10 mouse cellular contexts compared by ENCODE assay signal in the genomic region with DNA sequence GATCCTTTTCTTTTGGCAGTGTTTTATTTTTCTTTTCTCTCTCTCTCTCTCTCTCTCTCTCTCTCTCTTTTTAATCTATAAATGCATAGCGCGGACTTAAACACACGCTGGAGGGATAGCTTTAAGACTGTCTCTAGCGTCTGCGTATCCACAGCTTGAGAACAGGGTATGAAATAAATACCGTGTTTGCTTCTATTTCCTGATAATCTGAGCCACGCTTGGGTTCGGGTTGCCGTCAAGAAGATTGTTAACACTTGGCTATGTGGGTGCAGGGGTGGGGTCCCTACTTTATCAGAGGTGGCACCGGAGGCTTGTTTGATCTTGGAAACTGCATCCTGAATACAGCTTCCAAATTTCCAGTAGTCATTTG. TPM values are rescaled to one million over a fixed set of nuclear protein-coding genes. Genes with fewer than 3 reads are reported as not detected.
DNase-seq lines count a peak whose midpoint lies in the region; ATAC-seq and TF ChIP-seq lines count a peak whose summit lies in the region.
"Had no signal": no experiment of that assay in that cellular context is flagged by ENCODE, and none has a peak within 500 bp of the region (broad histone marks: within the 10 kb centered on the region; RNA-seq: fewer than 3 reads in every experiment).

No protein-coding gene starts in this region.

- H3K27me3 ChIP-seq in kidney, embryonic 14.5 days (ENCODE audit: control insufficient read depth, insufficient read depth, low read length) = no peaks in the 10 kb centered on the region; the same call in 1 of the 2 replicates
- H3K27me3 ChIP-seq in kidney, adult 2 months (replicated peaks; ENCODE audit: control insufficient read depth, insufficient read depth, low read length) = 0 out of 2 replicates have a peak, but pooled peaks cover 2% of the 10 kb centered on the region
- H3K27me3 ChIP-seq in embryonic facial prominence, embryonic 13.5 days = no peaks in the 10 kb centered on the region; the same call in 1 of the 2 replicates
- H3K27me3 ChIP-seq in hindbrain, embryonic 12.5 days = no peaks in the 10 kb centered on the region
- no peaks in the 10 kb centered on the region for H3K27me3 ChIP-seq in midbrain, embryonic 16.5 days (ENCODE audit: control insufficient read depth, insufficient read depth, low read depth, low read length)

- H3K36me3 ChIP-seq in kidney, embryonic 14.5 days (ENCODE audit: control insufficient read depth, insufficient read depth, low read length) = no peaks in the 10 kb centered on the region
- no peaks in the 10 kb centered on the region for H3K36me3 ChIP-seq in kidney, adult 2 months (ENCODE audit: control insufficient read depth, insufficient read depth, low read length)
- no peaks in the 10 kb centered on the region for H3K36me3 ChIP-seq in embryonic facial prominence, embryonic 13.5 days
- 0 out of 2 replicates have a peak, but pooled peaks cover 3% of the 10 kb centered on the region for H3K36me3 ChIP-seq in hindbrain, embryonic 12.5 days
- H3K36me3 ChIP-seq in midbrain, embryonic 16.5 days (ENCODE audit: control insufficient read depth, insufficient read depth, low read length) = peaks cover 7% of the 10 kb centered on the region; the same call in 1 of the 2 replicates

- no peak for ATAC-seq in kidney, embryonic 14.5 days (ENCODE audit: low FRiP score, low TSS enrichment)
- no peak for ATAC-seq in embryonic facial prominence, embryonic 13.5 days (ENCODE audit: insufficient number of reproducible peaks, insufficient read depth, low FRiP score, low TSS enrichment, low read depth)
- ATAC-seq in hindbrain, embryonic 12.5 days (ENCODE audit: low FRiP score) = peak; percentile 56
- peak; percentile 29; the same call in 1 of the 2 replicates for ATAC-seq in midbrain, embryonic 16.5 days
- ATAC-seq in megakaryocyte, adult 5-6 weeks (ENCODE audit: poor library complexity, severe bottlenecking) = no peak

- no peaks in the 10 kb centered on the region for H3K4me1 ChIP-seq in kidney, embryonic 14.5 days (ENCODE audit: control insufficient read depth, insufficient read depth, low read length)
- H3K4me1 ChIP-seq in kidney, adult 2 months (ENCODE audit: control insufficient read depth, insufficient read depth, low read length) = no peaks in the 10 kb centered on the region
- H3K4me1 ChIP-seq in embryonic facial prominence, embryonic 13.5 days = 0 out of 2 replicates have a peak, but pooled peaks cover 4% of the 10 kb centered on the region
- 0 out of 2 replicates have a peak, but pooled peaks cover 6% of the 10 kb centered on the region for H3K4me1 ChIP-seq in hindbrain, embryonic 12.5 days
- peaks cover 6% of the 10 kb centered on the region for H3K4me1 ChIP-seq in midbrain, embryonic 16.5 days (ENCODE audit: control insufficient read depth, insufficient read depth, low read length)

- H3K9ac ChIP-seq in kidney, embryonic 14.5 days (ENCODE audit: low read depth, low read length) = no peak overlapping the region
- peak overlapping the region; percentile 55 for H3K9ac ChIP-seq in embryonic facial prominence, embryonic 13.5 days
- peak overlapping the region; percentile 60 for H3K9ac ChIP-seq in hindbrain, embryonic 12.5 days
- peak overlapping the region; percentile 54 for H3K9ac ChIP-seq in midbrain, embryonic 16.5 days (ENCODE audit: low read depth, low read length)

- H3K4me2 ChIP-seq in kidney, embryonic 14.5 days (replicated peaks; ENCODE audit: low read depth, low read length) = peak overlapping the region; percentile 53
- peak overlapping the region; percentile 66 for H3K4me2 ChIP-seq in embryonic facial prominence, embryonic 13.5 days
- peak overlapping the region; percentile 56 for H3K4me2 ChIP-seq in hindbrain, embryonic 12.5 days (replicated peaks)
- H3K4me2 ChIP-seq in midbrain, embryonic 16.5 days (ENCODE audit: low read length) = peak overlapping the region; percentile 53

- H3K4me3 ChIP-seq in kidney, embryonic 14.5 days (ENCODE audit: low read length) = peak overlapping the region; percentile 35
- H3K4me3 ChIP-seq in kidney, adult 2 months (ENCODE audit: insufficient read depth, low read depth, low read length) = no peak overlapping the region
- peak overlapping the region; percentile 42 for H3K4me3 ChIP-seq in embryonic facial prominence, embryonic 13.5 days
- peak overlapping the region; percentile 39 for H3K4me3 ChIP-seq in hindbrain, embryonic 12.5 days
- H3K4me3 ChIP-seq in midbrain, embryonic 16.5 days (ENCODE audit: low read depth, low read length) = peak overlapping the region; percentile 46
- H3K4me3 ChIP-seq: erythroblast, embryonic 14.5 days had no signal

- WGBS in kidney, embryonic 14.5 days = 3% methylated on average over 10 of the region's 10 CpGs
- WGBS in kidney, adult 2 months = 3% methylated on average over 10 of the region's 10 CpGs
- WGBS in embryonic facial prominence, embryonic 13.5 days = 6% methylated on average over 10 of the region's 10 CpGs
- WGBS in hindbrain, embryonic 12.5 days = 12% methylated on average over 10 of the region's 10 CpGs
- WGBS in midbrain, embryonic 16.5 days = 1% methylated on average over 10 of the region's 10 CpGs

- no peaks in the 10 kb centered on the region for H3K9me3 ChIP-seq in kidney, embryonic 14.5 days (ENCODE audit: control insufficient read depth, low read length)
- no peaks in the 10 kb centered on the region for H3K9me3 ChIP-seq in embryonic facial prominence, embryonic 13.5 days
- no peaks in the 10 kb centered on the region for H3K9me3 ChIP-seq in hindbrain, embryonic 12.5 days (replicated peaks)
- H3K9me3 ChIP-seq in midbrain, embryonic 16.5 days (replicated peaks; ENCODE audit: control insufficient read depth, low read length, poor library complexity, severe bottlenecking) = no peaks in the 10 kb centered on the region; the same call in 1 of the 2 replicates

- no peak overlapping the region for H3K27ac ChIP-seq in kidney, embryonic 14.5 days (ENCODE audit: low read depth, low read length)
- no peak overlapping the region for H3K27ac ChIP-seq in kidney, adult 2 months (ENCODE audit: insufficient read depth, low read depth, low read length)
- H3K27ac ChIP-seq in embryonic facial prominence, embryonic 13.5 days = no peak overlapping the region
- H3K27ac ChIP-seq in hindbrain, embryonic 12.5 days = no peak overlapping the region
- peak overlapping the region; percentile 81 for H3K27ac ChIP-seq in midbrain, embryonic 16.5 days (ENCODE audit: low read length)
- H3K27ac ChIP-seq: macrophage had no signal

- DNase-seq in kidney, adult 2 months = no peak
- no peak for DNase-seq in MN1 (ENCODE audit: low spot score)
- no peak for DNase-seq in heart, adult 18-20 months

- no peak for TF ChIP-seq CTCF in kidney, adult 2 months (conservative IDR thresholded peaks at IDR 0.05; ENCODE audit: insufficient read depth, insufficient read length, low read depth, low read length)

- no peak for TF ChIP-seq POLR2A in kidney, adult 2 months (IDR thresholded peaks at IDR 0.05; ENCODE audit: low read depth, low read length)

RNA-seq across cellular contexts. Expression of a gene that starts 1.2 kb away (rescaled TPM):
- polyA plus RNA-seq in kidney, embryonic 14.5 days (2014; fragmentation: Nextera tagmentation; extraction: Ambion mirVana) = 0.97 and 0.99 TPM in 2 replicates
- not detected in 2 replicates for polyA plus RNA-seq in kidney, adult 2 months (2012; rRNA removed)
- 3.7 and 4.8 TPM in 2 replicates for polyA plus RNA-seq in embryonic facial prominence, embryonic 13.5 days (2015; fragmentation: Nextera tagmentation; extraction: Ambion mirVana)
- polyA plus RNA-seq in hindbrain, embryonic 12.5 days (2016; fragmentation: Nextera tagmentation; extraction: Ambion mirVana) = 7.5 and 8.3 TPM in 2 replicates
- polyA plus RNA-seq in midbrain, embryonic 16.5 days (2015; fragmentation: Nextera tagmentation; extraction: Ambion mirVana) = 21.7 and 21.9 TPM in 2 replicates
- not detected in 2 replicates for total RNA-seq in megakaryocyte, adult 5-6 weeks (2015)
- total RNA-seq in megakaryocyte, adult 5-6 weeks (2017) = not detected in 2 replicates
- not detected for total RNA-seq in heart, adult 18-20 months (2021)
- polyA plus RNA-seq: erythroblast, embryonic 14.5 days; macrophage had no signal

Comparison
In these comparisons a context has a peak if more than half of its experiments do, and no peak if none do; other contexts are left out.
1. ATAC-seq: peak in hindbrain, embryonic 12.5 days (single experiment) and midbrain, embryonic 16.5 days (single experiment); none in kidney, embryonic 14.5 days (single experiment), embryonic facial prominence, embryonic 13.5 days (single experiment) and megakaryocyte, adult 5-6 weeks (single experiment).
2. Peak in every context shown above with its lines, with median percentiles within 50 percentile points of each other: H3K4me2 ChIP-seq.